Comparison of ENCODE assay signal across 20 mouse cellular contexts in the genomic region with DNA sequence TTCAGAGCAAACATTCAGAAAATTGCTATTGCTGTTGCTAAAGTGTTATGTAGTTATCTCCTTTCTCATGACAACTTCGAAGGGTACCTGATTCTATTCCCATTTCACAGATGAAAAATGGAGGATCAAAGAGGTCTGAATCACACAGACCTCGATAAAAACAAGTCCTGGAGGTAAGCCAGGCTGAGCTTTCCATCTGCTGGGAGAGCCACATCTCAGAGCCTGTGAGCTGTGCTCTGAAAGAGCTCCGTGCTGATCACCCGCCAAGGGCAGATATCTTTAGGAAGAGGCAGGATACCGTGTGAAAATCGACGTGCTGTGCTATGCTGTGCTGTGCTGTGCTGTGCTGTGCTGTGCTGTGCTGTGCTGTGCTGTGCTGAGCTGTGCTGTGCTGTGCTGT. TPM values are rescaled to one million over a fixed set of nuclear protein-coding genes. Genes with fewer than 3 reads are reported as not detected.
A peak's percentile ranks its signal among the peaks of the same experiment; 100 is the strongest.
DNase-seq lines count a peak whose midpoint lies in the region; ATAC-seq and TF ChIP-seq lines count a peak whose summit lies in the region.
"Had no signal": no experiment of that assay in that cellular context is flagged by ENCODE, and none has a peak within 500 bp of the region (broad histone marks: within the 10 kb centered on the region; RNA-seq: fewer than 3 reads in every experiment).

No protein-coding gene starts in this region.

- no peak for TF ChIP-seq CTCF in G1E (IDR thresholded peaks at IDR 0.05; ENCODE audit: low read depth, low read length)

- DNase-seq in cerebellum, adult 9-11 months, result peak; percentile 45
- no peak for DNase-seq in cerebellum, adult 18-20 months
- peak; percentile 28 to 58 for DNase-seq in cerebellum, postnatal 25 days
- no peak for DNase-seq in cerebellum, adult 11-12 months
- no peak for DNase-seq in G1E (ENCODE audit: low spot score)
- DNase-seq in brain, adult 2 months (ENCODE audit: low read depth, low spot score), result peak; percentile 66
- DNase-seq in adrenal gland, postnatal 25 days, result no peak
- DNase-seq: adrenal gland, adult 8-10 months; adrenal gland, postnatal 14 days; B cell, adult 2 months; cerebellum, adult 8-10 months; forebrain, postnatal 0 days had no signal

- H3K9me3 ChIP-seq in G1E (replicated peaks), result peaks cover 4% of the 10 kb centered on the region
- H3K9me3 ChIP-seq: embryonic facial prominence, embryonic 10.5 days; embryonic facial prominence, embryonic 12.5 days; forebrain, embryonic 13.5 days; forebrain, embryonic 15.5 days had no signal

- no peaks in the 10 kb centered on the region for H3K36me3 ChIP-seq in G1E (replicated peaks)
- H3K36me3 ChIP-seq: embryonic facial prominence, embryonic 10.5 days; embryonic facial prominence, embryonic 12.5 days; forebrain, embryonic 15.5 days had no signal

- peak overlapping the region; percentile 14; the same call in 1 of the 2 replicates for H3K4me3 ChIP-seq in G1E (ENCODE audit: low read depth, low read length)
- H3K4me3 ChIP-seq: embryonic facial prominence, embryonic 10.5 days; embryonic facial prominence, embryonic 12.5 days; forebrain, embryonic 13.5 days; forebrain, embryonic 15.5 days had no signal

- H3K4me1 ChIP-seq in G1E (ENCODE audit: insufficient read depth, low read depth, low read length), result peaks cover 88% of the 10 kb centered on the region

- no peak for ATAC-seq in G1E (ENCODE audit: extremely low read depth, insufficient number of reproducible peaks, low FRiP score, poor library complexity, severe bottlenecking)
- ATAC-seq: activated CD4-positive, CD25-positive, alpha-beta regulatory T cell, adult 4 months; CD4-positive, CD25-positive, alpha-beta regulatory T cell, adult 4 months; forebrain, embryonic 13.5 days; forebrain, embryonic 15.5 days; forebrain, postnatal 0 days; Patski had no signal

- peaks cover 48% of the 10 kb centered on the region for H3K27me3 ChIP-seq in G1E (ENCODE audit: insufficient read depth, low read length)

RNA-seq across cellular contexts. Expression of gene Asic4, which starts 10.1 kb away (rescaled TPM):
- 1.1 and 2.9 TPM in 2 replicates for total RNA-seq in G1E (2014; fragmentation: Nextera tagmentation)
- total RNA-seq in G1E (2017), result 1.7 and 2.6 TPM in 2 replicates
- 8.7 and 8.8 TPM in 2 replicates for polyA plus RNA-seq in G1E (2012)
- total RNA-seq in adrenal gland, postnatal 25 days (2021), result 4.8 and 6.9 TPM in 2 replicates
- total RNA-seq: CH12.LX had no signal
- polyA plus RNA-seq: activated CD4-positive, CD25-positive, alpha-beta regulatory T cell, adult 4 months; CD4-positive, CD25-positive, alpha-beta regulatory T cell, adult 4 months had no signal

RNA-seq across cellular contexts. Expression of gene Chpf, which starts 18.8 kb away (rescaled TPM):
- total RNA-seq in G1E (2014; fragmentation: Nextera tagmentation) (19.9 and 23.6 TPM in 2 replicates), G1E (2017) (12.0 and 16.6 TPM in 2 replicates)
- polyA plus RNA-seq in G1E (2012), result 119 and 121 TPM in 2 replicates
- total RNA-seq in adrenal gland, postnatal 25 days (2021), result 46.9 and 50.1 TPM in 2 replicates

RNA-seq across cellular contexts. Expression of gene Tmem198, which starts 19.0 kb away (rescaled TPM):
- 0.30 TPM in 1 of 2 replicates, not detected in the other for total RNA-seq in G1E (2014; fragmentation: Nextera tagmentation)
- 0.76 and 1.1 TPM in 2 replicates for total RNA-seq in G1E (2017)
- polyA plus RNA-seq in G1E (2012), result 4.0 and 4.8 TPM in 2 replicates
- 2.8 and 4.1 TPM in 2 replicates for total RNA-seq in adrenal gland, postnatal 25 days (2021)
- polyA plus RNA-seq: CD4-positive, CD25-positive, alpha-beta regulatory T cell, adult 4 months had no signal

RNA-seq across cellular contexts. Expression of gene Gmppa, which starts 24.6 kb away (rescaled TPM):
- total RNA-seq in G1E (2014; fragmentation: Nextera tagmentation) (179 and 182 TPM in 2 replicates), G1E (2017) (178 and 183 TPM in 2 replicates)
- 328 and 349 TPM in 2 replicates for polyA plus RNA-seq in G1E (2012)
- total RNA-seq in adrenal gland, postnatal 25 days (2021), result 78.5 and 82.3 TPM in 2 replicates

RNA-seq across cellular contexts. Expression of gene Obsl1, which starts 46.0 kb away (rescaled TPM):
- total RNA-seq in G1E (2014; fragmentation: Nextera tagmentation), result not detected in 2 replicates
- 0.05 and 0.17 TPM in 2 replicates for total RNA-seq in G1E (2017)
- polyA plus RNA-seq in G1E (2012), result not detected in 2 replicates
- total RNA-seq in adrenal gland, postnatal 25 days (2021), result 83.1 and 107 TPM in 2 replicates
- polyA plus RNA-seq: activated CD4-positive, CD25-positive, alpha-beta regulatory T cell, adult 4 months; CD4-positive, CD25-positive, alpha-beta regulatory T cell, adult 4 months had no signal

Comparison
In these comparisons a context has a peak if more than half of its experiments do, and no peak if none do; other contexts are left out.
1. DNase-seq: peak in cerebellum, adult 9-11 months (single experiment), cerebellum, postnatal 25 days (2 of 2) and brain, adult 2 months (single experiment); none in cerebellum, adult 18-20 months (0 of 2), cerebellum, adult 11-12 months (single experiment), G1E (single experiment) and adrenal gland, postnatal 25 days (single experiment).